Mouse (Mus musculus) liver, embryonic 13.5 days (tissue): ENCODE data around the gene Npm1. TPM values are rescaled to one million over a fixed set of nuclear protein-coding genes. Genes with fewer than 3 reads are reported as not detected.

Experiments
- ATAC-seq: fragments of 200-750 bp; cut with Nextera tagmentation; 2 replicates; pipeline ENCODE4 v1.8.0; 2017; ENCODE audit warnings: low read depth, mild to moderate bottlenecking, moderate number of reproducible peaks, moderate library complexity
- DNase-seq: peaks from one replicate; pipeline ENCODE4 v3.0.0; 2022
- H3K27ac ChIP-seq: fragments of 300-500 bp; sonication (generic); 2 replicates; pipeline ENCODE4 v1.5.1; 2015; ENCODE audit warnings: moderate library complexity, mild to moderate bottlenecking, inconsistent platforms
- H3K27me3 ChIP-seq: fragments of 300-500 bp; sonication (generic); 2 replicates; pipeline ENCODE4 v1.6.1; 2015; ENCODE audit warnings: mild to moderate bottlenecking, inconsistent platforms
- H3K36me3 ChIP-seq: fragments of 300-500 bp; sonication (generic); 2 replicates; pipeline ENCODE4 v1.6.1; 2015; ENCODE audit warnings: mild to moderate bottlenecking, inconsistent platforms
- H3K4me1 ChIP-seq: fragments of 300-500 bp; sonication (generic); replicated peaks from 2 replicates; pipeline ENCODE4 v1.6.1; 2015; ENCODE audit warnings: inconsistent platforms
- H3K4me2 ChIP-seq: fragments of 300-500 bp; sonication (generic); 2 replicates; pipeline ENCODE4 v1.6.1; 2015; ENCODE audit warnings: inconsistent platforms, mild to moderate bottlenecking, moderate library complexity
- H3K4me3 ChIP-seq: fragments of 300-500 bp; sonication (generic); replicated peaks from 2 replicates; pipeline ENCODE4 v1.5.1; 2015; ENCODE audit warnings: mild to moderate bottlenecking, inconsistent platforms
- H3K9ac ChIP-seq: fragments of 300-500 bp; sonication (generic); 2 replicates; pipeline ENCODE4 v1.6.1; 2015; ENCODE audit warnings: mild to moderate bottlenecking, inconsistent platforms
- H3K9me3 ChIP-seq: fragments of 300-500 bp; sonication (generic); replicated peaks from 2 replicates; pipeline ENCODE4 v1.6.1; 2016; ENCODE audit warnings: inconsistent platforms
- WGBS: fragments of 180-500 bp; shearing (Covaris S2); methylation state at CpG from one replicate; pipeline ENCODE4 v1.1.7; 2015; ENCODE audit not compliant: insufficient replicate concordance; 5-methylcytosine and 5-hydroxymethylcytosine counted together
- polyA plus RNA-seq: library from polyadenylated mRNA; unstranded; fragments of >200 nt; fragmentation: Nextera tagmentation; extraction: Ambion mirVana; gene quantifications from 2 replicates; pipeline ENCODE4 v1.2.1, GENCODE M21; 2015

Npm1 gene
- polyA plus RNA-seq, 1 experiment from 2014 or later: 964 TPM

DNA sequence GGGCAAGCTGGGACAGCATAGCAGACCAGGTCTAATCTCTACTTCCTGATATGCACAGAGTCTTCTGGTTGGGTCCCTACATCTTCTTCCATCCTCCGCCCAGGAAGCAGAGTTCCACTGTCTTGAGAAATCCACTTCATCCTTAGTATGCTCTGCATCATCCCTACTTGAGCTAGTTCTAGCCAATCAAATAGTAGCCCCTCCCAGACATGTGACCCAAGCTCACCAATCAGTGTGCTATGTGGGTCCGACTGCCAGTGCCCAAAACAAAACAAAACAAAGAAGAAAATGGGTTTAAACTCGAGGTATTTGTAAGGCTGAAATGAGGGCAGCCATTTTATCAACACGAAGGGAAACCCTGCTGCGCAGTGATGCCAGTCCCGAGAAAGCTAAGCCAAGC is 44.5 kb downstream of the Npm1 start:
- DNase-seq (no peak), ATAC-seq (no peak)
- H3K9ac ChIP-seq: no peak overlapping the region
- no peaks in the 10 kb centered on the region for H3K9me3 ChIP-seq
- H3K27me3 ChIP-seq: peaks cover 31% of the 10 kb centered on the region
- 0 out of 2 replicates have a peak, but pooled peaks cover 4% of the 10 kb centered on the region for H3K4me1 ChIP-seq
- H3K27ac ChIP-seq: no peak overlapping the region
- WGBS: 51% methylated on average over 6 of the region's 6 CpGs
- H3K36me3 ChIP-seq: no peaks in the 10 kb centered on the region
- no peak overlapping the region for H3K4me2 ChIP-seq
- no peak overlapping the region for H3K4me3 ChIP-seq

DNA sequence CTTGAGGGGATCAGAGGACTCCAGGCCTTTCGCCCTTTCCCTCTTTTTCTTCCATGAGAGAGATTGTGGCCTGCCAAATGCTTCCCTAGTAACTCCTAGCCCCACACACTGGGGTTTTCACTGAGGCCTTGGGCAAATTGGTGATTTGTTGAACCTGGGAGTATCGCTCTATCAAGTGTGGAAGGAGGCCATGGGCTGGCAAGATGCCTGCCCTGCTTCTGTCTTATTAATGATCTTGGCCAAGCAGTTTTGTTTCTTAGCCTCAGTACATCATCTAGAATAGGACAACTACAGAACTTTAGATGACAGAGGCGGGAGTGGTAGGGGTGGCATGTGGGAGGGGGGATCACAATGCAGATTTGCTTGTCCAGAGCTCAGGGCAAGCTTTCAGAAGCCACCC is 47.2 kb downstream of the Npm1 start:
- ATAC-seq: no peak
- H3K4me3 ChIP-seq: no peak overlapping the region
- WGBS: 67% methylated on average over 3 of the region's 3 CpGs

DNA sequence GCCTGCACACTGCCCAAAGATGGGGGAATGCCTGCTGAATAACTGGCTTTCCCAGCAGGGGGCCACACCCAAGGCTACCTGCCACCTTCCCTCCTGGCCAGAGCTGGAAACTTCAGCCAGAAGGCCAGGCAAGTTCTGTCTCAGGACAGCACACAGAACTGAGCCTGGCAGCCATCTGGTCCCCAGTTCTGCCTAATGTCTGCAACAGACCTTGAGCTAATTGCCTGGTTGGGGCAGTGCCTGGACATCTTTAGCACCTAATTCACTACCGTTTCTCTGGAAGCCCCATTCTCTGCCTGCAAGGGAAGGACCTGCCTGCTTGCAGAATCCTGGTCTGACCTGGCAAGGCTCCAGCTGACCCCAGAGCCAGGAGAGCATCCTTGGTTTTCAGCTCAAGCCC is 50.6 kb downstream of the Npm1 start:
- Histone ChIP-seq H3K4me2 (no peak overlapping the region), H3K36me3 (no peaks in the 10 kb centered on the region), H3K9me3 (no peaks in the 10 kb centered on the region), H3K9ac (no peak overlapping the region), H3K4me3 (no peak overlapping the region), H3K27me3 (no peaks in the 10 kb centered on the region), H3K27ac (no peak overlapping the region), H3K4me1 (no peaks in the 10 kb centered on the region)
- DNase-seq (no peak), ATAC-seq (no peak)
- WGBS: 18% methylated on average over 1 of the region's 1 CpGs

More for the DNA sequence above, 47.2 kb downstream of the Npm1 start:
- H3K27me3 ChIP-seq: 0 out of 2 replicates have a peak, but pooled peaks cover 5% of the 10 kb centered on the region
- H3K9ac ChIP-seq: no peak overlapping the region
- H3K4me2 ChIP-seq: no peak overlapping the region
- H3K4me1 ChIP-seq: no peaks in the 10 kb centered on the region
- H3K36me3 ChIP-seq: no peaks in the 10 kb centered on the region
- H3K9me3 ChIP-seq: no peaks in the 10 kb centered on the region
- H3K27ac ChIP-seq: no peak overlapping the region
- DNase-seq: no peak

DNA sequence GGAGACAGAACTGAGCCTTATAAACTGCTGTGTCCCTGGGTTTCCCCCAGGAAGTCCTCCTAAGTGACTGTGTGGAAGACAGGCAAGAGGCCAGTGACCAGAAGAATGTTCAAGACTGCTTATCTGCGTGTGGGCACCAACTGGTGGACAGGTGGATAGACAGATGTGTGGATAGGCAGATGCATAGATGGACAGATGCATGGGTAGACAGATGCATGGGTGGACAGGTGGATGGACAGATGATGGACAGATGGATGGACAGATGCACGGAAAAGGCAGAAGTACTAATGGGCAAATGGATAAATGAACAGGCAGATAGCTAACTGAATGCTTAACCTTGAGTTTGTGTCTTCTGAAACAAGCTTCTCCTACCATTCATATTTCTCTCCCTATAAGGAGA is 52.9 kb downstream of the Npm1 start:
- Histone ChIP-seq H3K9ac (no peak overlapping the region), H3K9me3 (no peaks in the 10 kb centered on the region), H3K36me3 (no peaks in the 10 kb centered on the region), H3K27ac (no peak overlapping the region), H3K4me1 (no peaks in the 10 kb centered on the region), H3K4me3 (no peak overlapping the region), H3K4me2 (no peak overlapping the region), H3K27me3 (no peaks in the 10 kb centered on the region)
- WGBS: 47% methylated on average over 2 of the region's 2 CpGs
- DNase-seq (no peak), ATAC-seq (no peak)

DNA sequence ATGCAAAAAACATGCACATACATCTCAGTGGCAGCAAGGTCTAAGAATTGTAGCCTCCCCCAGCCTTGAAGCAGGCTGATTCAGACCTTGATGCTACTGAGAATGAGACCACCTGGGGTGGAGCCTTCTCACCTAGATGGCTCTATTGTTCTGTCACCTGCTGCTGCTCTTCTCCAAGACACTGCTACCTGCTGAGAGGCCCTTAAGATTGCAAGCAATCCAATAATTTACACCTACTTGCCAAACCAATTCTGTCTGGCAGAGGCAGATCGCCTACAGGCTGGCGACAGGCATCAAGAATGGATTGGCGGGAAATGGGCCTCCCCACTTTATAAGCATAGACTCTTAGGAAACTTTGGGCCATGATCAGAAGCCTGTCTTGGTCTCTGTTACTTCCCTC is 55.5 kb downstream of the Npm1 start:
- Histone ChIP-seq H3K27me3 (no peaks in the 10 kb centered on the region), H3K27ac (no peak overlapping the region), H3K4me2 (no peak overlapping the region), H3K4me1 (no peaks in the 10 kb centered on the region), H3K36me3 (no peaks in the 10 kb centered on the region), H3K9me3 (no peaks in the 10 kb centered on the region), H3K9ac (no peak overlapping the region), H3K4me3 (no peak overlapping the region)
- 77% methylated on average over 3 of the region's 3 CpGs for WGBS
- ATAC-seq: no peak
- no peak for DNase-seq

DNA sequence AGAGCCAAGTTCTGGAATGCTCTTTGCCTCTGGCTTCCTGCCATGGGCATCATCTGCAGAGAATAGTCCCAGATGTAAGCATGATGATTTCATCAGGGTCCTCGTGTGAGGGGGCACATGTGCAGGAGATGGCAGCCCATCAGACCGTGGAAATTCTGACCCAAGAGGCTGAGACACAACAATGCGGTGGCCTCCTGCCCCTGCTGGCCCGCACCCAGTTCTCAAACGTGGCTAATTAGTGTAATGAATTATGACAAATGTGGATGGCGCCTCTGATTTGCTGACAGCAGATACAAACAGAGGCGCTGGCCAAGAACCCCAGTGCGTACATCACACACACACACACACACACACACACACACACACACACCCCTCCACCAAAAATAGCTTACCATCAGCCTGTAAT is 58.1 kb downstream of the Npm1 start:
- DNase-seq (no peak), ATAC-seq (no peak)
- WGBS: 59% methylated on average over 8 of the region's 8 CpGs
- H3K36me3 ChIP-seq: no peaks in the 10 kb centered on the region
- H3K4me3 ChIP-seq: no peak overlapping the region
- no peaks in the 10 kb centered on the region for H3K9me3 ChIP-seq
- H3K4me1 ChIP-seq: no peaks in the 10 kb centered on the region
- H3K27ac ChIP-seq: no peak overlapping the region
- H3K9ac ChIP-seq: no peak overlapping the region
- H3K27me3 ChIP-seq: no peaks in the 10 kb centered on the region
- H3K4me2 ChIP-seq: no peak overlapping the region

DNA sequence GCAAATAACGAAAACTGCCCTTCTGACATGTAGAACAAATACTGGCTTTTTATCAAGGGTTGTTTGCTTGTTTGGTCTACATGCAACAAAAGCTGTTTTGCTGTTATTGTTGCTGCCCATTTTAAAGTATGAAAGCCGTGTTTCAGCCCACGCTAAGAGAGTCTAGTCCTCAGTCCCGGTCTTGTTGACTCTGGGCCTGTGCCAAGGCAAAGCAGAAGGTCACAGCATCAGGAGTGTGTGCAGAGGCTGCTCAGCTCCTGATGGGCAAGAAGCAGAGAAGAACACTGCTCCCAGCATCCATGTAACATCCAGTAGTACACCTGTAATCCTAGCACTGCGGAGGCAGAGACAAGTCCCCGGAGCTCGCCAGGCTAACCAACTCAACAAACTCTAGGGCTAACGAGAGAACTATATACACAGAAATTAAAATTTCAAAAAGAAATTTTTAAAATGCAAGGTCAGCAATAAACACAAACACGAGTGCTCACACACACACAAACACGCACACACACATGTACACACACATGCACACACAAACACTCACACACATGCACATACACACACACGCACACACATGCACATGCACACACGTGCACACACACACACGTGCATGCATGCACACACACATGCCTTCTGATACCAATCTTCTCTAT is 59.6 kb downstream of the Npm1 start:
- no peaks in the 10 kb centered on the region for H3K4me1 ChIP-seq
- no peak overlapping the region for H3K4me2 ChIP-seq
- no peaks in the 10 kb centered on the region for H3K9me3 ChIP-seq
- ATAC-seq (no peak), DNase-seq (no peak)
- H3K36me3 ChIP-seq: no peaks in the 10 kb centered on the region
- H3K27ac ChIP-seq: no peak overlapping the region
- H3K9ac ChIP-seq: no peak overlapping the region
- H3K4me3 ChIP-seq: no peak overlapping the region
- H3K27me3 ChIP-seq: no peaks in the 10 kb centered on the region
- WGBS: 71% methylated on average over 13 of the region's 13 CpGs

Other genes starting within 250 kb of the Npm1 start
- 0.33 and 0.37 TPM in 2 replicates for gene Fgf18, start 15.8 kb downstream of the Npm1 start, polyA plus RNA-seq
- not detected in 2 replicates for gene Tlx3, start 40.4 kb upstream of the Npm1 start, polyA plus RNA-seq
- gene Gm12117, start 113.5 kb upstream of the Npm1 start, polyA plus RNA-seq: not detected in 2 replicates